Mouse (Mus musculus) layer of hippocampus, adult 2 months (tissue): Measurements from ENCODE around the gene Csrp1. TPM values are rescaled to one million over a fixed set of nuclear protein-coding genes. Genes with fewer than 3 reads are reported as not detected.

Experiments
- DNase-seq, 2 experiments: peaks; one replicate each; pipeline ENCODE4 v3.0.0; 2022; ENCODE audit warnings: low spot score in 2 of 2
- H3K27ac ChIP-seq: fragments of 200-600 bp; 2 replicates; pipeline ENCODE4 v1.8.1; 2022
- H3K4me3 ChIP-seq: fragments of 200-600 bp; 2 replicates; pipeline ENCODE4 v1.8.1; 2022; ENCODE audit warnings: mild to moderate bottlenecking
- CTCF ChIP-seq: fragments of 200-600 bp; conservative IDR thresholded peaks from 2 replicates; pipeline ENCODE4 v1.8.1; 2022; ENCODE audit warnings: antibody characterized with exemption, mild to moderate bottlenecking, moderate library complexity
- total RNA-seq, 2 experiments: library from RNA; stranded (reverse); gene quantifications; 2 replicates each; pipeline ENCODE4 v1.2.3; 2021

Csrp1 gene
- total RNA-seq, 2 experiments from 2014 or later = 220 to 231 TPM

DNA sequence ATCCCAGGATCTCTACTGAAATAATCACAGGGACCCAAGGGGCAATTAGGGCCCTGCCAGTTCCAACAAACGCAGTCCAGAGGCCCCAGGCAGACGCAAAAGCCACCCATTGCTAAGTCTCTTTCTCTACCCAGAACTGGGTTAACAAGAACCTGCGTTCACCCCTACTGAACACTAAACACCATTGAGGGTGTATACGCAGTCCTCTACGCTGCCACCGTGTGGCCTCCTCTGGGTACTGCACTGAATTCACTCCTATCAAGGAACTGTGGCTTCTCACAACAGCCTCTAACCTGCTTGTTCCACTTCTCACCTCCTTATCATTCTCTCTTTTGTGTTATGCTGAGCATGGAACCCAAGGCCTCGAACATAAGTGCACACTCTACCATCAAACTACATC lies 19.3 kb upstream of the Csrp1 start:
- peak; percentile 36 to 78 for DNase-seq
- Histone ChIP-seq H3K27ac (no peak overlapping the region), H3K4me3 (no peak overlapping the region)
- TF ChIP-seq CTCF = peak; percentile 94

DNA sequence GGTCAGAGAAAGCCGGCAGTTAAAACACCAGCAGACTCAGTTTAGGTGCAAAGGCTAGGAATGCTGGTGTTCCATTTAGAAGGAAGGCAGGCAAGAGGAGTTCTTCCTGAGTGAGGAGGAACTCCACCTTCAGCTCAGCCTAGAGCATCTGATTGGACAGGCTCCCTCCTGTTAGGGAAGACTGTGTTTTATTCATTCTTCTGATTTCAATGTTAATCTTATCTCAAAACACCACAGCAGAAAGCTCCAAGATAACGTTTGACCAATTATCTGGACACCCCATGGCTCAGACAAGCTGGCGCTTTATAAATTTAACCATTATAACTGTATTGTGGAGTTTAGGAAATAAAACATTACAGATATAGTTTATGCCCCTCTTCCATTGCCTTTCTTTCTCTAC lies 18.5 kb upstream of the Csrp1 start:
- no peak for DNase-seq
- Histone ChIP-seq H3K27ac (no peak overlapping the region), H3K4me3 (no peak overlapping the region)
- no peak for TF ChIP-seq CTCF

DNA sequence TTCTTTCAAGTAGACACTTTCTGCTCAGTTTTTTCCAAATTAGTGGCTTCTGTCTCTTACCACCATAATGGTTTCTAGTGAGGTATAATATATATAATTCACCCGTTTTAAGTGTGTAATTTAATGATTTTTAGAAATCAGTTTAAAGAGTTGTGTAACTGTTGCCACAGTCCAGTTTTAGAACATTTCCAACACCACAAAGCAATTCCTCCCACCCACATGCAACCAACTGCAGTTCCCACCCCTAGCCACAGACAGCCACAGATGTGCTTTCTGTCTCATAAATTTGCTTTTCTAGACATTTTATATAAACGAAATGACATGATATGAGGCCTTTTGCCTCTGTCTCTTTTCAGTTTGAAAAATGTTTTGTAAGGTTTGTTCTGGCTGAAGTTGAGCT lies 17.1 kb upstream of the Csrp1 start:
- no peak for TF ChIP-seq CTCF
- H3K27ac ChIP-seq = no peak overlapping the region
- H3K4me3 ChIP-seq = no peak overlapping the region
- DNase-seq = no peak

DNA sequence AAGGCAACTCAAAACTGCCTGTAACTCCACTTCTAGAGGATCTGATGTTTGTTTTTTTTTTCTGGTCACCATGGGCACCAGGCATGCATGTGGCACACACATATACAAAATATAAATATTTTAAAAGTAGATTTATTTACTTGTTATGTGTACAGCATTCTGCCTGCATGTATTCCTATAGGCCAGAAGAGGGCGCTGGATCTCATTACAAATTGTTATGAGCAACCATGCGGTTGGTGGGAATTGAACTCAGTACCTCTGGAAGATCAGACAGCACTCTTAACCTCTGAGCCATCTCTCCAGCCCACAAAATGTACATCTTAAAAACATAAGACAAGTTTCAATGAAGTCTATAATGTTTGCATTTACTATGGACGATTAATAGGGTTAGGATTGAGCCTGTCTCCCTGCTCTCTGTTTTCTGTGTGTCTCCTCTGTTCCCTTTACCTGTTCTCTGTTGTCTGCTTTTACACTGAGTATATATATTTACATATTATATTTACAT lies 15.5 kb upstream of the Csrp1 start:
- Histone ChIP-seq H3K4me3 (no peak overlapping the region), H3K27ac (no peak overlapping the region)
- peak; percentile 66 for TF ChIP-seq CTCF
- no peak for DNase-seq

DNA sequence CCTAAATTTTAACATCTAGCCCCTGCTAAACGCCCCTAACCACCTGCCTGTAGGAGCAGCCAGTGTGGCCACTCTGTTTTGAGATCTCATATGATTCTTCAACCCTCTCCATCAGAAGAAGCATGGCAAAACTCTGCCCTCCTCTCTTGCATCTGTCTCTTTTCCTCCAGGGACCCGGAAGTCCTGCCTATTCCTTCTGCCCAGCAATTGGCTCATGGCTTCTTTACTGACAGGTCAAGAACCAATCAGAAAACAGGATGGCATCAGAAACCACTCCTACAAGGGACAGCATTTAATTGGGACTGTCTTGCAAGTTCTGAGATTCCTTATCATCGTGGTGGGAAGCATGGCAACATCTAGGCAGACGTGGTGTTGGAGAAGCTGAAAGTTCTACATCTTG lies 11.5 kb upstream of the Csrp1 start:
- no peak for DNase-seq
- no peak overlapping the region for H3K27ac ChIP-seq
- H3K4me3 ChIP-seq = no peak overlapping the region

DNA sequence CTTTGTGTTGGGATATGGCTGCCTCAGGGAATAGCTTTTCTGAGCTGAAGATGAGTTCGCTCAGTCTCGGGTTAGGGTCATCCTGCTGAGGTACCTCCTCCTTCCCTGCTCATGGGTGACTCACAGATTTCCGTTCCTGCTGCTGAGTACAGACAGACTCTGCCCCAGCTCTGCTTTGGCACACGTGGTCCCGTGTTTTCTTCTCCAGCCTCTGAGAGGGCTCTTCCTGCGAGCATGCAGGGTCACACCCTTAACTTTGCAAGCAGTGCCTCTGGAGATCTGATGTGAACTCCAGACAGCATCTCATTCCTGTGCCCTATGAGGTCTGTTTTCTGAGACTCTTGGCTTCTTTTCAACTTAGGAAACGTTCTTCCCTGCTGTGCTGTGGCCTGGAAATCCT lies 8.7 kb upstream of the Csrp1 start:
- no peak for TF ChIP-seq CTCF
- Histone ChIP-seq H3K27ac (no peak overlapping the region), H3K4me3 (no peak overlapping the region)
- DNase-seq = no peak

More for the DNA sequence above, 11.5 kb upstream of the Csrp1 start:
- no peak for TF ChIP-seq CTCF

DNA sequence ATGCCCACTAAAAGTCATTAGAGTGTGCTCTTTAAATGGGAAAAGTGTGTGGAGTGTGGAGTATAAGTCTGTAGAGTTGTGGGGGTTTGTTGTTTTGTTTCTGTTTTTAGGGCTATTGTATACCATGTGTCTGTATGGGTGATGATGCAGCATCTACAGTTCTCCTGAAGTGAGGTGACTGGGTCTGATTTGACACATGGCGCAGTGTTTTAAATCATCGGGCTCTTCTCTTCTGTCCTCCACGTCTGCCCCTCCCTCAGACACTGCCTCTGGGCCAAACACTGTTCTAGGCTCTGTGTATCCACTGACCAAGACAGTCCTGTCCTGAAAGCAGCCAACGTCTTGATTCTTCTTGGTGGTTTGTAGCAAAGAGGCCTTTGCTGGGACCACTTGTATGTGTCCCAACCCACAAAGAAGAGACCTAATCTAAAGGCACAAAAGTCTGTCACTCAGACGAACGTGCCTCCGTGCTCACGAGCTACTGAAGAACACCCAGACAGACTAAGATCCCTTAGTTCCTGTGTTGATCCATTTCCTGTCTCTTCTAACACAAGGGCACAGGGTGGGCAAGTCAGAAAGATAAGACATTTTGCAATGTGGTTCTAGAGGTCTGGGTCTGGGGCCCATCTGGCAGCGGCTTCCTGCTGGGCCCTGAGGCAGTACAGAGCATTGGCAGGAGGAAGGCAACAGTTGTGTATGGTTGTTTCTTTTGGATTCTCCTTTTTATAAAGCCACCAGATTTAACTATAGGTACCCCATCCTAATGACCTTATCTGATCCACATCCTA lies 5.6 kb upstream of the Csrp1 start:
- Histone ChIP-seq H3K27ac (no peak overlapping the region), H3K4me3 (no peak overlapping the region)
- TF ChIP-seq CTCF = no peak
- DNase-seq = no peak

DNA sequence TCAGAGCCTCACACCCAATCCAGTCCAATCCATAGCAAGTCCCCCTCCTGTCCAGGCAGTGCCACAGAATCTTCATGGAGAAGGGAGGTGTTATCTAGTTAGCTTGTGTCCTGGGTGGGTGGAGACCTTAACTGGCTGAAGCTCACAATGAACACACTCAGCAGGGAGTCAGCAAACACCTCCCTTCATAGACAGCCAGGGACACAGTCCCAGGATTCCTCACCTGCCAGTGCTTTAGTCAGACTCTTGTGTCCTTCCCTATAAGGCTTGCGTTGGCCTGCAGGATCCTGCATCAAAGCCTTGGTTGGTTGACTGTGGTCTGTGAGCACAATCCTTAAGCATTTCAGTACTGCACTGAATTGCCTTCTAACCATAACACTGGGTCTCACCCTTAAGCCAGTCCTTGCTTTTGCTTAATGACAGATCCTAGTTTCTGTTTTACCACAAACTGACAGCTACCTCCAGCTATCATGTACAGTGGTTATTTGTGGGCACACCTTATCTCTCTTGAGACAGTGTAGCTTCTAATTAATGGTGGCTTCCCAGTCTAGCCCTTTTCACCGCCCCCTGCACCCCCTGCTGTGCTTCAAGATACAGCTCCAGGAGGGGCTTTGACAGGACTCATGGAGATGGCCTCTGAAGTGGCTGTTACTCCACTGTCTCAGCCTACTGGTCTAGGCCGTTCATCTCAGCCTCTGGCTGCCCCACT lies 4.8 kb upstream of the Csrp1 start:
- no peak for TF ChIP-seq CTCF
- Histone ChIP-seq H3K4me3 (no peak overlapping the region), H3K27ac (no peak overlapping the region)
- DNase-seq = no peak

DNA sequence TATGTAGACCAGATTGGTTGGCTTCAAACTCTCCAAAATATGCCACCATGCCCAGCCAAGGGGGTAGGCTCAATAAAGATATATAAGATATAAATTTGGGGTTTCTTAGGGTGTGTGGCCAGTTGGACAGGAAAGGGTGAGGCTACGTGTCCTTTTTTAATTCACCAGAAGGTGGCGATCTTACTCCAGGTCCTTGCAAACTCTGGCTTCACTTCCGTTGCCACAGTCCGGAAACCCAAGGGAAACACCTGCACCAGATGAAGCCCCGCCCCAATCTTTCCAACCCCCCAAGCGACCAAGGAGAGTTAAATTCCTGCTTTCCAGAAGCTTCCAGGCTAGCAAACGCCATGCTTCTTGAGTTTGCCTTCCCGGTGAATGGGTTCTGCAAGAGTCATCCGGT lies 375 bp upstream of the Csrp1 start:
- H3K27ac ChIP-seq = no peak overlapping the region
- H3K4me3 ChIP-seq = no peak overlapping the region
- DNase-seq = peak; percentile 63 to 77
- peak; percentile 89 for TF ChIP-seq CTCF

DNA sequence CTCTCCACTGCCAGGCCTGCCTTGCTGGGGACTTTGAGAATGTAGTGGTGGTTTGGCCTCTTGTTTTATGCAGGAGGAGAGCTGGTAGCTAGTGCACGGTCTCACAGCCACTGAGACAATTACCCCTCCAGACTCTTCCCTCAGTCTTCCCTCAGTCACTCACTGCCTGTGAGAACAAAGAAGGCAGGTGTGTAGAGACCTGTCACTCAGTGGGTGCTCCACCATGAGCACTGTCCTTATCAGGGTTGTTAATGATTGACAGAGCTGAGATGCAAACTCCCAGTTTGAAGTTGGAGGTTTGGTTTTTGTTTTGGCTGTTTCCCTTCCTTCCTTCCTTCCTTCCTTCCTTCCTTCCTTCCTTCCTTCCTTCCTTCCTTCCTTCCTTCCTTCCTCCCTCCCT lies 3.2 kb downstream of the Csrp1 start:
- no peak for TF ChIP-seq CTCF
- no peak for DNase-seq
- Histone ChIP-seq H3K4me3 (no peak overlapping the region), H3K27ac (no peak overlapping the region)

DNA sequence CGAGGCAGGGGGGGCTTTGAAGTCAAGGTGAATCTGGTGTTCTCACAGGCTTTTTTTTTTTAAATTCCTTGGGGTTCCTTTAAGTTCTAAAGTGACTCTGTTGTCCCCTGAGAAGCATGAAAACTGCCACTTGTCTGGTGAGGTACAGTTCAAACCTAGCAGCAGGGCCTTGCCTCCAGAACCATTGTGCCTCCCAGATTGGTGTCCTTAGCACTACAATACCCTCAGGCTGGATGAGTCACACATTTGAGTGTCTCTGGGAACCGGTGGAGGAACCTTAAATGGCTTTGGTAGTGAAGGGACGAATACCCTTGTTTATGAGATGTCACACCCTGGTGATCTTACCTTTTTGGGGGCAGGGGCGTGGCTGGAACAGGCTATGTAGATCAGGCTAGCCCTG lies 4.3 kb downstream of the Csrp1 start:
- TF ChIP-seq CTCF = no peak
- H3K27ac ChIP-seq = no peak overlapping the region
- no peak overlapping the region for H3K4me3 ChIP-seq
- DNase-seq = no peak

DNA sequence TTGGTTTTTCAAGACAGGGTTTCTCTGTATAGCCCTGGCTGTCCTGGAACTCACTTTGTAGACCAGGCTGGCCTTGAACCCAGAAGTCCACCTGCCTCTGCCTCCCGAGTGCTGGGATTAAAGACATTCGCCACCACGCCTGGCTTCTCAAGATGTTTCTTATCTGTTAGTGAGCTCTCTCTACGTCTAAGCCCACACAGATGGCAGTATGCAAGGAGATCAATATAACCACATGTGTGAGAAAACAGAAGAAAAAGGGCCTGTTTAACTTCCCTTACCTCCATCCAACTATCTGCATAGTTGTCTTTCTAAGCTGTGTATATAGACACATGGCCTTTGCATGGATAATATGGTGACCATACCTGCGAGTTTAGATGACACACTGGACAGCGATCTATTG lies 5.5 kb downstream of the Csrp1 start:
- no peak overlapping the region for H3K27ac ChIP-seq
- DNase-seq = no peak
- no peak for TF ChIP-seq CTCF
- H3K4me3 ChIP-seq = no peak overlapping the region

DNA sequence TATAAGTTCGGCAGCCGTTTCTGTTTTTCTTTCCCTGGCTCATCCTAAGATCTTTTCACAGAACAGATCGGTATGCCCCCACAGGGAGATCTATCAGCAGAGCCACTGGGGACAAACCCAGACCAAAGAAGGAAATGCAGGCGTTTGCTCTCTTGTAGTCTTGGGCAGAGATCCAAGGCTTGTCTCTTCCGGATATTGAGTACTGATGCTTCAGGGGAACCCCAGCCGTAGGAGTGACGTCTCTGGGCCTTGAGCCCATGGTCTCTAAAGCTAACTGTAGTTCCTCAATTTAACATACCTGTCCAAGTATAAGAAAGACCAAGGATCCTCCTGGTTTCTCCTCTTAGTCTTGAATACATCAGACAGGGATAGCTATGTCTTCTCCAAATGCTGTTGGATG lies 6.1 kb downstream of the Csrp1 start:
- no peak for DNase-seq
- no peak overlapping the region for H3K4me3 ChIP-seq

More for the DNA sequence above, 6.1 kb downstream of the Csrp1 start:
- no peak overlapping the region for H3K27ac ChIP-seq
- TF ChIP-seq CTCF = no peak
